Mouse (Mus musculus): Measurements from ENCODE around the gene Braf.
A peak's percentile ranks its signal among the peaks of the same experiment; 100 is the strongest.

Braf gene

DNA sequence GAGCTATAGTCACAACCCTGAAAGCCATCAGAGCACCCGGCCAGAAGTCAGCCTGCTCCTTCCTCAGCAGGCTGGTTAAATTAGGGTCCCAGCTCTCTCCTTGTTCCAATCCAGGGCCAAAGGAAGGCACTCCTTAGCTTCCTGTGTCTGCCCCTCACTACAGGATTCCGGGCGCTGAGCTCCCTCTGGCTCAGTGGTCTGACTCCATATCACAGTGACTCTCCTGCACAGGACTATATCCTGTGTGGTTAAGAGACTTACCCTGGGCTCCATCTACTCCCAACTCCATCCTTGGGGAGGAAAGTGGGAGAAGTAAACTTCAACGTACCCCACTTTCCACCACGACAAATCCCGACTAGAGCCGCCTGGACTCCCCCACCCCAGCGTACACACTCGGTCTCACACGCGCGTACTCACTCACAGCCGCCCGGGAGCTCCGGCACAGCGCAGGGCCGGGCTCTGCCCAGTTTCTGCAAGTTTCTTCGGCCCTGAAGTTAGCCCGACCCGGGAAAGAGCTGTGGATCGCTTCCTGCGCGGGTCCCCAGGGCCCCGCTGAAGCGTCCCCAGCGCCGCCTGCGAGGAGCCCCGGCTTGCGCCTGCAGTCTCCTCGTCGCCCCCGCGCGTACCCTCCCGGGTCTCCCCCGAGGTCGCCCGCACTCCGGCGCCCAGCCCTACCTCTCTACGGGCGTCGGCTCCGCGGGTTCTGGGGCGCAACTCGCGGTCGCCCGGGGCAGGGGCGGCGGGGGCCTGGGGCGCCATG is 168.2 kb downstream of the Braf start:
- DNase-seq (ENCODE audit: low spot score in 2 of 2) = peak in 1 of 2 experiments; percentile 30

DNA sequence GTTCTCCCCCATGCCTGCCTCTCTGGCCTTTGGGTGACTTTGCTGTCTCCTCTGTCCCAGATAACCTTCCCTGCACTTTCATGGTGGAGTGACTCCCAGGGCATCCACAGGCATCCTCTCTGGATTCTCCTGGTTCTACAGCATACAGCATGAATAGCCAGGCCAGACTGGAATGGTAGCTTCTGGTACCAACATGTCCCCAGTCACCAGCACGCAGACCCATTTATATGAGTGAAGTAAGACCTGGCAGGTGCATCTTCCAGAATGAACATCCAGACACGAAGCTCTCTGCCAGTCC is 169.7 kb downstream of the Braf start:
- no peak for DNase-seq (ENCODE audit: low spot score in 2 of 2)

DNA sequence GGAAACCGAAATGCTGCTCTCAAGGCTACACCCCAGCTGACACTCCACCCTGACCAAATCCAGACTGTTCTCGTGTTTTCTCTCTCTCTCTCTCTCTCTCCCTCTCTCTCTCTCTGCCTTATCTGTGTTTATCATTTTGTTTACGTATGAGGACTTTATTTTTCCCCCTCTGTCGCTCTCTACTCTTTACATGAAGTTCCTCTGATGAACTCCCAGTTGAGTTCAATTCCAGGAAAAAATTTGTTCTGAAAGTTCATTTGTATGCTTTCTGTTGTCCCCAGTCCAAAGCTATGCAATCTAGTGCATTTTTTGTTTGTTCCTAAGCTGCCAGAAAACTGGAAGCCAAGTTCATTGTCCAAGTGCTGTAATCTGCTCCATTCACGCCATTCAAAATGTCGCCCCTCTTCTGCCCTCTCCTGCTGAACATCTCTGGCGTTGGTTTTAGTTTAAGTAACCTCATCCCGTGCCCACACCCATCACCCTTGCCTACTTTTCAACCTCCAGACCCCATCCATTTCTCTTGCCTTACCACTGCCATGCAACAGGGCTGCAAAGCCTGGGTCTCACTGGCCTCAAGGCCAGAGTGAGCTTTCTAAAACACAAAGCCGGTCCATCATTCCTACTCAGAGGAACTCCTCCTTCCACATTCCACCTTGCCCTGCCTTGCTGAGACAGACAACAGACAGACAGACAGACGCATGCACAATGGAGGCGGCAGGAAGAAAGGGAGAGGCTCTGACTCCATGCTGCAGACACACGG is 170.2 kb downstream of the Braf start:
- no peak for DNase-seq (ENCODE audit: low spot score in 2 of 2)

Data from frontal cortex, postnatal 25 days (tissue).